Mouse (Mus musculus) layer of hippocampus, adult 2 months (tissue): ENCODE results near the gene Cemip2. TPM values are rescaled to one million over a fixed set of nuclear protein-coding genes. Genes with fewer than 3 reads are reported as not detected.
A peak's percentile ranks its signal among the peaks of the same experiment; 100 is the strongest.

ENCODE experiments used
- DNase-seq, 2 experiments: peaks; one replicate each; pipeline ENCODE4 v3.0.0; 2022; ENCODE audit warnings: low spot score in 2 of 2
- H3K27ac ChIP-seq: fragments of 200-600 bp; 2 replicates; pipeline ENCODE4 v1.8.1; 2022
- H3K4me3 ChIP-seq: fragments of 200-600 bp; 2 replicates; pipeline ENCODE4 v1.8.1; 2022; ENCODE audit warnings: mild to moderate bottlenecking
- CTCF ChIP-seq: fragments of 200-600 bp; conservative IDR thresholded peaks from 2 replicates; pipeline ENCODE4 v1.8.1; 2022; ENCODE audit warnings: antibody characterized with exemption, mild to moderate bottlenecking, moderate library complexity
- total RNA-seq, 2 experiments: library from RNA; stranded (reverse); gene quantifications; 2 replicates each; pipeline ENCODE4 v1.2.3; 2021

Gene Cemip2
- total RNA-seq, 2 experiments from 2014 or later: 13.3 TPM

- no peak for TF ChIP-seq CTCF
- Histone ChIP-seq H3K4me3 (no peak overlapping the region), H3K27ac (peak overlapping the region; percentile 66; the same call in 1 of the 2 replicates)
- no peak for DNase-seq
Observed at GRCm38 (mm10) chr19:21799410-21800373, 21.6 kb downstream of the Cemip2 start.

GRCm38 (mm10) chr19:21804488-21804887, 26.3 kb downstream of the Cemip2 start:
- no peak for TF ChIP-seq CTCF
- Histone ChIP-seq H3K4me3 (no peak overlapping the region), H3K27ac (no peak overlapping the region)
- no peak for DNase-seq

GRCm38 (mm10) chr19:21805305-21805704, 27.2 kb downstream of the Cemip2 start:
- H3K27ac ChIP-seq: no peak overlapping the region
- no peak overlapping the region for H3K4me3 ChIP-seq
- no peak for TF ChIP-seq CTCF
- peak in 1 of 2 experiments; percentile 24 for DNase-seq

GRCm38 (mm10) chr19:21810135-21810534, 32.0 kb downstream of the Cemip2 start:
- Histone ChIP-seq H3K4me3 (no peak overlapping the region), H3K27ac (no peak overlapping the region)
- no peak for DNase-seq
- TF ChIP-seq CTCF: no peak

- no peak for DNase-seq
- H3K27ac ChIP-seq: no peak overlapping the region
- TF ChIP-seq CTCF: no peak
- no peak overlapping the region for H3K4me3 ChIP-seq
Observed at GRCm38 (mm10) chr19:21813560-21813959, 35.4 kb downstream of the Cemip2 start.

- no peak overlapping the region for H3K4me3 ChIP-seq
- TF ChIP-seq CTCF: no peak
- H3K27ac ChIP-seq: no peak overlapping the region
- peak in 1 of 2 experiments; percentile 8 for DNase-seq
Observed at GRCm38 (mm10) chr19:21814433-21815020, 36.4 kb downstream of the Cemip2 start.

GRCm38 (mm10) chr19:21816260-21816659, 38.1 kb downstream of the Cemip2 start:
- TF ChIP-seq CTCF: no peak
- DNase-seq: no peak

GRCm38 (mm10) chr19:21818021-21818725, 40.0 kb downstream of the Cemip2 start:
- no peak overlapping the region for H3K4me3 ChIP-seq
- no peak overlapping the region for H3K27ac ChIP-seq
- DNase-seq: no peak
- TF ChIP-seq CTCF: no peak

More at GRCm38 (mm10) chr19:21816260-21816659, 38.1 kb downstream of the Cemip2 start:
- no peak overlapping the region for H3K27ac ChIP-seq
- no peak overlapping the region for H3K4me3 ChIP-seq

- no peak for TF ChIP-seq CTCF
- DNase-seq: no peak
- H3K4me3 ChIP-seq: no peak overlapping the region
- no peak overlapping the region for H3K27ac ChIP-seq
Observed at GRCm38 (mm10) chr19:21819585-21819984, 41.4 kb downstream of the Cemip2 start.

GRCm38 (mm10) chr19:21820126-21820525, 42.0 kb downstream of the Cemip2 start:
- Histone ChIP-seq H3K4me3 (no peak overlapping the region), H3K27ac (no peak overlapping the region)
- DNase-seq: no peak
- TF ChIP-seq CTCF: no peak

GRCm38 (mm10) chr19:21821877-21822276, 43.7 kb downstream of the Cemip2 start:
- no peak overlapping the region for H3K27ac ChIP-seq
- DNase-seq: no peak
- no peak for TF ChIP-seq CTCF
- no peak overlapping the region for H3K4me3 ChIP-seq

- no peak overlapping the region for H3K27ac ChIP-seq
- TF ChIP-seq CTCF: no peak
- H3K4me3 ChIP-seq: no peak overlapping the region
- DNase-seq: no peak
Observed at GRCm38 (mm10) chr19:21824146-21824545, 46.0 kb downstream of the Cemip2 start.
